Mouse (Mus musculus) midbrain, embryonic 16.5 days (tissue): Measurements from ENCODE around the gene Acap1. TPM values are rescaled to one million over a fixed set of nuclear protein-coding genes. Genes with fewer than 3 reads are reported as not detected.
"Not testable (repeated sequence)": the region's sequence is repeated elsewhere in the genome, so short reads cannot be mapped to it uniquely, and the experiment has no call there.

Source experiments
- ATAC-seq: fragments of 200-750 bp; cut with Nextera tagmentation; 2 replicates; pipeline ENCODE4 v1.8.0; 2017; ENCODE audit warnings: moderate TSS enrichment
- H3K27ac ChIP-seq: fragments of 300-500 bp; sonication (generic); 2 replicates; pipeline ENCODE4 v1.5.1; 2014; ENCODE audit warnings: mild to moderate bottlenecking, low read length, mixed read lengths
- H3K27me3 ChIP-seq: fragments of 300-500 bp; sonication (generic); 2 replicates; pipeline ENCODE4 v1.6.1; 2014; ENCODE audit warnings: low read depth, low read length, mixed read lengths; ENCODE audit not compliant: control insufficient read depth, insufficient read depth
- H3K36me3 ChIP-seq: fragments of 300-500 bp; sonication (generic); 2 replicates; pipeline ENCODE4 v1.6.1; 2014; ENCODE audit warnings: mild to moderate bottlenecking, low read length, moderate library complexity, mixed read lengths; ENCODE audit not compliant: control insufficient read depth, insufficient read depth
- H3K4me1 ChIP-seq: fragments of 300-500 bp; sonication (generic); 2 replicates; pipeline ENCODE4 v1.6.1; 2014; ENCODE audit warnings: mild to moderate bottlenecking, low read length, mixed read lengths; ENCODE audit not compliant: control insufficient read depth, insufficient read depth
- H3K4me2 ChIP-seq: fragments of 300-500 bp; sonication (generic); 2 replicates; pipeline ENCODE4 v1.6.1; 2014; ENCODE audit warnings: mild to moderate bottlenecking, low read length, mixed read lengths
- H3K4me3 ChIP-seq: fragments of 300-500 bp; sonication (generic); 2 replicates; pipeline ENCODE4 v1.5.1; 2014; ENCODE audit warnings: low read depth, mild to moderate bottlenecking, low read length, moderate library complexity, mixed read lengths
- H3K9ac ChIP-seq: fragments of 300-500 bp; sonication (generic); 2 replicates; pipeline ENCODE4 v1.6.1; 2014; ENCODE audit warnings: low read depth, low read length, mixed read lengths
- H3K9me3 ChIP-seq: fragments of 300-500 bp; sonication (generic); replicated peaks from 2 replicates; pipeline ENCODE4 v1.6.1; 2014; ENCODE audit warnings: mild to moderate bottlenecking, low read length, mixed read lengths; ENCODE audit not compliant: control insufficient read depth, poor library complexity, severe bottlenecking
- WGBS: fragments of 180-500 bp; shearing (Covaris S2); extraction: QIAGEN DNeasy Blood & Tissue Kit; methylation state at CpG from one replicate; pipeline ENCODE4 v1.1.7; 2014; 5-methylcytosine and 5-hydroxymethylcytosine counted together
- polyA plus RNA-seq: library from polyadenylated mRNA; unstranded; fragments of >200 nt; fragmentation: Nextera tagmentation; extraction: Ambion mirVana; gene quantifications from 2 replicates; pipeline ENCODE4 v1.2.1, GENCODE M21; 2015

The Acap1 gene
- polyA plus RNA-seq, 1 experiment from 2014 or later, result 0.26 TPM

- H3K4me3 ChIP-seq, result 0 out of 2 replicates have a peak overlapping the region, but pooled peaks have one; percentile 4
- no peak for ATAC-seq
- no peak overlapping the region for H3K27ac ChIP-seq
- peaks cover 12% of the 10 kb centered on the region; the same call in 1 of the 2 replicates for H3K4me1 ChIP-seq
- H3K4me2 ChIP-seq, result peak overlapping the region; percentile 21; the same call in 1 of the 2 replicates
- WGBS, result 2% methylated on average over 12 of the region's 12 CpGs
- H3K27me3 ChIP-seq, result peaks cover 4% of the 10 kb centered on the region
- no peak overlapping the region for H3K9ac ChIP-seq
- no peaks in the 10 kb centered on the region for H3K36me3 ChIP-seq
- H3K9me3 ChIP-seq, result no peaks in the 10 kb centered on the region
These were observed 18.5 kb downstream of the Acap1 start for GRCm38 (mm10) chr11:69876867-69877266.

GRCm38 (mm10) chr11:69876186-69876585 lies 19.2 kb downstream of the Acap1 start:
- no peak overlapping the region for H3K4me3 ChIP-seq
- no peaks in the 10 kb centered on the region for H3K36me3 ChIP-seq
- no peak overlapping the region for H3K4me2 ChIP-seq
- no peak overlapping the region for H3K27ac ChIP-seq
- H3K9ac ChIP-seq, result no peak overlapping the region
- 82% methylated on average over 7 of the region's 7 CpGs for WGBS
- no peaks in the 10 kb centered on the region for H3K9me3 ChIP-seq
- no peaks in the 10 kb centered on the region; the same call in 1 of the 2 replicates for H3K27me3 ChIP-seq
- peaks cover 6% of the 10 kb centered on the region; the same call in 1 of the 2 replicates for H3K4me1 ChIP-seq
- ATAC-seq, result no peak

- ATAC-seq, result no peak
- Histone ChIP-seq H3K4me2 (no peak overlapping the region), H3K36me3 (no peaks in the 10 kb centered on the region), H3K27ac (no peak overlapping the region), H3K9me3 (no peaks in the 10 kb centered on the region), H3K4me3 (no peak overlapping the region), H3K27me3 (no peaks in the 10 kb centered on the region), H3K9ac (no peak overlapping the region), H3K4me1 (0 out of 2 replicates have a peak, but pooled peaks cover 2% of the 10 kb centered on the region)
- WGBS, result 81% methylated on average over 4 of the region's 4 CpGs
These were observed 22.9 kb downstream of the Acap1 start for GRCm38 (mm10) chr11:69872451-69872850.

GRCm38 (mm10) chr11:69871822-69872221 lies 23.5 kb downstream of the Acap1 start:
- Histone ChIP-seq H3K4me2 (no peak overlapping the region), H3K27me3 (no peaks in the 10 kb centered on the region), H3K36me3 (no peaks in the 10 kb centered on the region), H3K9ac (no peak overlapping the region), H3K4me3 (no peak overlapping the region), H3K4me1 (no peaks in the 10 kb centered on the region), H3K27ac (no peak overlapping the region), H3K9me3 (no peaks in the 10 kb centered on the region)
- WGBS, result 90% methylated on average over 7 of the region's 7 CpGs
- ATAC-seq, result no peak

GRCm38 (mm10) chr11:69870289-69871069 lies 24.9 kb downstream of the Acap1 start:
- H3K9ac ChIP-seq, result no peak overlapping the region
- ATAC-seq, result no peak
- no peaks in the 10 kb centered on the region for H3K9me3 ChIP-seq
- no peaks in the 10 kb centered on the region for H3K36me3 ChIP-seq
- H3K27ac ChIP-seq, result no peak overlapping the region
- H3K27me3 ChIP-seq, result no peaks in the 10 kb centered on the region
- no peaks in the 10 kb centered on the region for H3K4me1 ChIP-seq
- no peak overlapping the region for H3K4me3 ChIP-seq
- 92% methylated on average over 2 of the region's 2 CpGs for WGBS
- no peak overlapping the region for H3K4me2 ChIP-seq

- Histone ChIP-seq H3K36me3 (no peaks in the 10 kb centered on the region), H3K4me1 (no peaks in the 10 kb centered on the region), H3K9ac (no peak overlapping the region), H3K27ac (no peak overlapping the region), H3K27me3 (no peaks in the 10 kb centered on the region), H3K4me2 (no peak overlapping the region), H3K9me3 (no peaks in the 10 kb centered on the region), H3K4me3 (no peak overlapping the region)
- 77% methylated on average over 9 of the region's 9 CpGs for WGBS
- ATAC-seq, result no peak
These were observed 28.0 kb downstream of the Acap1 start for GRCm38 (mm10) chr11:69867335-69867734.

- Histone ChIP-seq H3K27me3 (no peaks in the 10 kb centered on the region), H3K9me3 (no peaks in the 10 kb centered on the region), H3K36me3 (no peaks in the 10 kb centered on the region), H3K4me2 (no peak overlapping the region), H3K4me1 (no peaks in the 10 kb centered on the region), H3K4me3 (no peak overlapping the region), H3K9ac (no peak overlapping the region), H3K27ac (no peak overlapping the region)
- no peak for ATAC-seq
- 78% methylated on average over 9 of the region's 9 CpGs for WGBS
These were observed 29.8 kb downstream of the Acap1 start for GRCm38 (mm10) chr11:69865561-69865960.

GRCm38 (mm10) chr11:69864138-69864860 lies 31.0 kb downstream of the Acap1 start:
- ATAC-seq, result no peak

GRCm38 (mm10) chr11:69863729-69864128 lies 31.6 kb downstream of the Acap1 start:
- H3K4me1 ChIP-seq, H3K9ac ChIP-seq, H3K9me3 ChIP-seq, H3K36me3 ChIP-seq, H3K27me3 ChIP-seq, H3K27ac ChIP-seq, H3K4me2 ChIP-seq, ATAC-seq, H3K4me3 ChIP-seq: not testable (repeated sequence)
- 85% methylated on average over 3 of the region's 3 CpGs for WGBS

More at GRCm38 (mm10) chr11:69864138-69864860, 31.0 kb downstream of the Acap1 start:
- 57% methylated on average over 8 of the region's 8 CpGs for WGBS
- no peak overlapping the region for H3K9ac ChIP-seq
- H3K36me3 ChIP-seq, result no peaks in the 10 kb centered on the region
- H3K4me2 ChIP-seq, result no peak overlapping the region
- no peaks in the 10 kb centered on the region for H3K9me3 ChIP-seq
- no peak overlapping the region for H3K4me3 ChIP-seq
- H3K27me3 ChIP-seq, result no peaks in the 10 kb centered on the region
- no peaks in the 10 kb centered on the region for H3K4me1 ChIP-seq
- H3K27ac ChIP-seq, result no peak overlapping the region
